Mouse (Mus musculus) myocyte (in vitro differentiated cells): ENCODE results near the gene Myo1g. TPM values are rescaled to one million over a fixed set of nuclear protein-coding genes. Genes with fewer than 3 reads are reported as not detected.

Experiments
- H3K27me3 ChIP-seq: one replicate; pipeline ENCODE4 v1.6.1; 2011; ENCODE audit not compliant: control insufficient read depth, insufficient read depth, insufficient read length
- H3K36me3 ChIP-seq: one replicate; pipeline ENCODE4 v1.6.1; 2011; ENCODE audit not compliant: control insufficient read depth, insufficient read depth
- H3K4me2 ChIP-seq: one replicate; pipeline ENCODE4 v1.6.1; 2011; ENCODE audit warnings: low read depth, control low read depth
- H3K4me3 ChIP-seq: one replicate; pipeline ENCODE4 v1.5.1; 2011; ENCODE audit warnings: mild to moderate bottlenecking, control low read depth, moderate library complexity
- H3K79me2 ChIP-seq: one replicate; pipeline ENCODE4 v1.6.1; 2011; ENCODE audit not compliant: control insufficient read depth, insufficient read depth
- H3ac ChIP-seq: one replicate; pipeline ENCODE4 v1.6.1; 2011; ENCODE audit not compliant: control insufficient read depth, insufficient read length
- CEBPB ChIP-seq: IDR thresholded peaks from 2 replicates; pipeline ENCODE4 v1.6.1; 2011; ENCODE audit warnings: mild to moderate bottlenecking, moderate library complexity; ENCODE audit not compliant: poor library complexity, insufficient read depth, severe bottlenecking
- E2F4 ChIP-seq: IDR thresholded peaks from one replicate; pipeline ENCODE4 v1.6.1; 2011; ENCODE audit warnings: mild to moderate bottlenecking, control low read depth, moderate library complexity; ENCODE audit not compliant: insufficient read depth
- MAX ChIP-seq: IDR thresholded peaks from one replicate; pipeline ENCODE4 v1.6.1; 2011; ENCODE audit warnings: low read depth, mild to moderate bottlenecking, control low read depth
- MYOD1 ChIP-seq, 3 experiments: IDR thresholded peaks; one replicate each; pipeline ENCODE4 v1.6.1; 2011; ENCODE audit warnings: control low read depth in 2 of 3, low read depth in 2 of 3, mild to moderate bottlenecking in 2 of 3, moderate library complexity in 1 of 3; ENCODE audit not compliant: insufficient read length in 2 of 3, control insufficient read depth in 1 of 3
- MYOG ChIP-seq, 3 experiments: IDR thresholded peaks; one replicate each; pipeline ENCODE4 v1.6.1; 2011; ENCODE audit warnings: control low read depth in 2 of 3, low read depth in 2 of 3, mild to moderate bottlenecking in 2 of 3; ENCODE audit not compliant: insufficient read length in 2 of 3, control insufficient read depth in 1 of 3, insufficient read depth in 1 of 3
- POLR2A ChIP-seq: IDR thresholded peaks from one replicate; pipeline ENCODE4 v1.6.1; 2011; ENCODE audit warnings: low read depth, mild to moderate bottlenecking, control low read depth, moderate library complexity; ENCODE audit not compliant: insufficient read length
- POLR2AphosphoS2 ChIP-seq: IDR thresholded peaks from one replicate; pipeline ENCODE4 v1.6.1; 2011; ENCODE audit warnings: low read depth, control low read depth; ENCODE audit not compliant: insufficient read length
- REST ChIP-seq: IDR thresholded peaks from one replicate; pipeline ENCODE4 v1.6.1; 2011; ENCODE audit warnings: mild to moderate bottlenecking, control low read depth, moderate library complexity; ENCODE audit not compliant: insufficient read depth, insufficient read length
- SRF ChIP-seq: IDR thresholded peaks from one replicate; pipeline ENCODE4 v1.6.1; 2011; ENCODE audit warnings: low read depth; ENCODE audit not compliant: control insufficient read depth, insufficient read length
- TCF12 ChIP-seq: IDR thresholded peaks from one replicate; pipeline ENCODE4 v1.6.1; 2011; ENCODE audit warnings: mild to moderate bottlenecking, control low read depth; ENCODE audit not compliant: poor library complexity, insufficient read depth, severe bottlenecking
- TCF3 ChIP-seq: IDR thresholded peaks from one replicate; pipeline ENCODE4 v1.6.1; 2011; ENCODE audit warnings: low read depth, control low read depth; ENCODE audit not compliant: insufficient read length
- USF1 ChIP-seq: IDR thresholded peaks from one replicate; pipeline ENCODE4 v1.6.1; 2011; ENCODE audit warnings: low read depth, mild to moderate bottlenecking, control low read depth, moderate library complexity
- polyA plus RNA-seq: library from polyadenylated mRNA; unstranded; fragments of >200 nt; fragmentation: generic; extraction: Trizol; gene quantifications from one replicate; pipeline ENCODE4 v1.2.1, GENCODE M21; 2012; ENCODE audit warnings: missing spikeins

Gene Myo1g
- polyA plus RNA-seq, 1 experiment: 0.04 TPM

- TF ChIP-seq TCF3 (no peak), MAX (no peak), CEBPB (no peak)
- Histone ChIP-seq H3K36me3 (no peaks in the 10 kb centered on the region), H3ac (no peak overlapping the region), H3K27me3 (no peaks in the 10 kb centered on the region), H3K79me2 (no peaks in the 10 kb centered on the region), H3K4me3 (no peak overlapping the region), H3K4me2 (peak overlapping the region; percentile 53)
Measured at GRCm38 (mm10) chr11:6486916-6487315, 33.8 kb downstream of the Myo1g start.

GRCm38 (mm10) chr11:6484244-6484959 is 36.4 kb downstream of the Myo1g start:
- no peaks in the 10 kb centered on the region for H3K36me3 ChIP-seq
- H3K4me2 ChIP-seq: no peak overlapping the region
- H3K4me3 ChIP-seq: no peak overlapping the region
- TF ChIP-seq SRF: no peak
- no peak for TF ChIP-seq TCF3
- TF ChIP-seq REST: no peak
- no peak for TF ChIP-seq MYOG (IDR thresholded peaks at IDR 0.05; ENCODE audit: control insufficient read depth in 1 of 3, insufficient read depth in 1 of 3, insufficient read length in 2 of 3, low read depth in 2 of 3)
- TF ChIP-seq MYOD1 (IDR thresholded peaks at IDR 0.05; ENCODE audit: control insufficient read depth in 1 of 3, insufficient read length in 2 of 3, low read depth in 2 of 3): no peak
- TF ChIP-seq TCF12: no peak
- no peak for TF ChIP-seq CEBPB
- no peak for TF ChIP-seq POLR2AphosphoS2
- H3K79me2 ChIP-seq: no peaks in the 10 kb centered on the region
- no peak overlapping the region for H3ac ChIP-seq
- H3K27me3 ChIP-seq: no peaks in the 10 kb centered on the region

- H3ac ChIP-seq: no peak overlapping the region
- H3K36me3 ChIP-seq: no peaks in the 10 kb centered on the region
- H3K79me2 ChIP-seq: no peaks in the 10 kb centered on the region
- no peaks in the 10 kb centered on the region for H3K27me3 ChIP-seq
- TF ChIP-seq CEBPB (no peak), E2F4 (no peak), MYOG (IDR thresholded peaks at IDR 0.05; ENCODE audit: control insufficient read depth in 1 of 3, insufficient read depth in 1 of 3, insufficient read length in 2 of 3, low read depth in 2 of 3) (no peak), SRF (no peak), MAX (no peak), TCF3 (no peak), USF1 (no peak), MYOD1 (IDR thresholded peaks at IDR 0.05; ENCODE audit: control insufficient read depth in 1 of 3, insufficient read length in 2 of 3, low read depth in 2 of 3) (no peak), POLR2A (no peak), TCF12 (no peak), POLR2AphosphoS2 (no peak)
- H3K4me3 ChIP-seq: no peak overlapping the region
- H3K4me2 ChIP-seq: no peak overlapping the region
Measured at GRCm38 (mm10) chr11:6483103-6483502, 37.7 kb downstream of the Myo1g start.

- H3K36me3 ChIP-seq: no peaks in the 10 kb centered on the region
- no peaks in the 10 kb centered on the region for H3K27me3 ChIP-seq
- peak; percentile 45 for TF ChIP-seq SRF
- no peak for TF ChIP-seq CEBPB
- TF ChIP-seq REST: no peak
- TF ChIP-seq E2F4: no peak
- TF ChIP-seq TCF12: peak; percentile 100
- TF ChIP-seq TCF3: peak; percentile 99
- peak; percentile 96 to 99 (median 98) for TF ChIP-seq MYOD1 (IDR thresholded peaks at IDR 0.05; ENCODE audit: control insufficient read depth in 1 of 3, insufficient read length in 2 of 3, low read depth in 2 of 3)
- TF ChIP-seq POLR2A: no peak
- TF ChIP-seq USF1: no peak
- no peak for TF ChIP-seq POLR2AphosphoS2
- TF ChIP-seq MYOG (IDR thresholded peaks at IDR 0.05; ENCODE audit: control insufficient read depth in 1 of 3, insufficient read depth in 1 of 3, insufficient read length in 2 of 3, low read depth in 2 of 3): peak; percentile 99 to 100 (median 100)
- no peak for TF ChIP-seq MAX
- no peak overlapping the region for H3ac ChIP-seq
- no peaks in the 10 kb centered on the region for H3K79me2 ChIP-seq
- peak overlapping the region; percentile 69 for H3K4me2 ChIP-seq
- H3K4me3 ChIP-seq: no peak overlapping the region
Measured at GRCm38 (mm10) chr11:6481669-6482185, 39.0 kb downstream of the Myo1g start.

GRCm38 (mm10) chr11:6480681-6481405 is 39.9 kb downstream of the Myo1g start:
- Histone ChIP-seq H3ac (no peak overlapping the region), H3K4me2 (peak overlapping the region; percentile 69), H3K36me3 (no peaks in the 10 kb centered on the region), H3K4me3 (no peak overlapping the region), H3K27me3 (no peaks in the 10 kb centered on the region), H3K79me2 (no peaks in the 10 kb centered on the region)
- TF ChIP-seq E2F4: no peak
- no peak for TF ChIP-seq MAX
- TF ChIP-seq USF1: no peak
- peak; percentile 78 to 97 (median 95) for TF ChIP-seq MYOD1 (IDR thresholded peaks at IDR 0.05; ENCODE audit: control insufficient read depth in 1 of 3, insufficient read length in 2 of 3, low read depth in 2 of 3)
- TF ChIP-seq CEBPB: no peak
- no peak for TF ChIP-seq POLR2A
- no peak for TF ChIP-seq REST
- peak; percentile 95 for TF ChIP-seq TCF12
- peak; percentile 95 for TF ChIP-seq TCF3
- no peak for TF ChIP-seq SRF
- TF ChIP-seq POLR2AphosphoS2: peak; percentile 15
- TF ChIP-seq MYOG (IDR thresholded peaks at IDR 0.05; ENCODE audit: control insufficient read depth in 1 of 3, insufficient read depth in 1 of 3, insufficient read length in 2 of 3, low read depth in 2 of 3): peak; percentile 88 to 100 (median 92)
